Mouse (Mus musculus) neural tube, embryonic 13.5 days (tissue): ENCODE results near the gene Srp14. TPM values are rescaled to one million over a fixed set of nuclear protein-coding genes. Genes with fewer than 3 reads are reported as not detected.

ENCODE experiments used
- ATAC-seq: fragments of 200-750 bp; cut with Nextera tagmentation; 2 replicates; pipeline ENCODE4 v1.8.0; 2017; ENCODE audit warnings: low read depth, mild to moderate bottlenecking, moderate TSS enrichment, moderate library complexity
- H3K27ac ChIP-seq: fragments of 300-500 bp; sonication (generic); replicated peaks from 2 replicates; pipeline ENCODE4 v1.5.1; 2015; ENCODE audit warnings: moderate library complexity, mild to moderate bottlenecking, inconsistent platforms
- H3K27me3 ChIP-seq: fragments of 300-500 bp; sonication (generic); 2 replicates; pipeline ENCODE4 v1.6.1; 2015; ENCODE audit warnings: mild to moderate bottlenecking, inconsistent platforms
- H3K36me3 ChIP-seq: fragments of 300-500 bp; sonication (generic); 2 replicates; pipeline ENCODE4 v1.6.1; 2015; ENCODE audit warnings: mild to moderate bottlenecking, inconsistent platforms
- H3K4me1 ChIP-seq: fragments of 300-500 bp; sonication (generic); replicated peaks from 2 replicates; pipeline ENCODE4 v1.6.1; 2015; ENCODE audit warnings: inconsistent platforms
- H3K4me2 ChIP-seq: fragments of 300-500 bp; sonication (generic); 2 replicates; pipeline ENCODE4 v1.6.1; 2015; ENCODE audit warnings: inconsistent platforms, mild to moderate bottlenecking, moderate library complexity
- H3K4me3 ChIP-seq: fragments of 300-500 bp; sonication (generic); 2 replicates; pipeline ENCODE4 v1.5.1; 2015; ENCODE audit warnings: mild to moderate bottlenecking, inconsistent platforms
- H3K9ac ChIP-seq: fragments of 300-500 bp; sonication (generic); 2 replicates; pipeline ENCODE4 v1.6.1; 2015; ENCODE audit warnings: moderate library complexity, mild to moderate bottlenecking, inconsistent platforms
- H3K9me3 ChIP-seq: fragments of 300-500 bp; sonication (generic); 2 replicates; pipeline ENCODE4 v1.6.1; 2016; ENCODE audit warnings: inconsistent platforms
- WGBS: fragments of 180-500 bp; shearing (Covaris S2); methylation state at CpG from one replicate; pipeline ENCODE4 v1.1.7; 2015; 5-methylcytosine and 5-hydroxymethylcytosine counted together
- polyA plus RNA-seq: library from polyadenylated mRNA; unstranded; fragments of >200 nt; fragmentation: Nextera tagmentation; extraction: Ambion mirVana; gene quantifications from 2 replicates; pipeline ENCODE4 v1.2.1, GENCODE M21; 2015

The Srp14 gene
- polyA plus RNA-seq, 1 experiment from 2014 or later: 393 TPM

DNA sequence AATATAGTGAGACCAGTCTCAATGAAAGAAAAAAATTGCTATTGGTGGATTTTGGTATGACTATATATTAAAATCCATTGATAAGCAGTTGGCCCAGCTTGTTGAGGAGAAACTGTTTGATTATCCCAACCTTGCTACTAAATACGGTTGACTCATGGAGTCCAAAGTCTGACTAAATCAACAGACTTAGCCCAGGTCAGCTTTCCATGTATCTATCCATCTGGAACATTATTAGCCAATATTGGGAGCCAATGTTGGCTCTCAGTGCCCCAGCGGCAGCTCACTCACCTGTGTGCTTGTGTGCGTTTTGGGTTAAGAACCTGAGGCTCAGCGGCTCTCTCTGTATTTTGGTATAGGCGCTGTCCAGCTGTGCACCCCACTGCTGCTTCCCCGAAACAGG lies 28.5 kb downstream of the Srp14 start:
- Histone ChIP-seq H3K36me3 (0 out of 2 replicates have a peak, but pooled peaks cover 9% of the 10 kb centered on the region), H3K4me2 (no peak overlapping the region), H3K27me3 (no peaks in the 10 kb centered on the region), H3K4me1 (peaks cover 10% of the 10 kb centered on the region; the same call in 1 of the 2 replicates), H3K27ac (no peak overlapping the region), H3K9ac (no peak overlapping the region), H3K4me3 (no peak overlapping the region), H3K9me3 (no peaks in the 10 kb centered on the region)
- 94% methylated on average over 6 of the region's 6 CpGs for WGBS
- no peak for ATAC-seq

- Histone ChIP-seq H3K4me1 (peaks cover 18% of the 10 kb centered on the region; the same call in 1 of the 2 replicates), H3K27ac (no peak overlapping the region), H3K4me3 (no peak overlapping the region), H3K27me3 (no peaks in the 10 kb centered on the region), H3K9ac (no peak overlapping the region), H3K9me3 (no peaks in the 10 kb centered on the region), H3K4me2 (no peak overlapping the region), H3K36me3 (peaks cover 15% of the 10 kb centered on the region)
- no peak for ATAC-seq
- WGBS: 85% methylated on average over 12 of the region's 12 CpGs
These were observed 31.3 kb downstream of the Srp14 start for GRCm38 (mm10) chr2:118448181-118448580.

- 50% methylated on average over 13 of the region's 13 CpGs for WGBS
- Histone ChIP-seq H3K4me3 (no peak overlapping the region), H3K4me2 (no peak overlapping the region), H3K4me1 (peaks cover 18% of the 10 kb centered on the region; the same call in 1 of the 2 replicates), H3K27me3 (no peaks in the 10 kb centered on the region), H3K9ac (no peak overlapping the region), H3K27ac (peak overlapping the region; percentile 35; the same call in 1 of the 2 replicates), H3K36me3 (peaks cover 27% of the 10 kb centered on the region), H3K9me3 (no peaks in the 10 kb centered on the region)
- ATAC-seq: peak; percentile 82
These were observed 33.5 kb downstream of the Srp14 start for GRCm38 (mm10) chr2:118445696-118446674.

DNA sequence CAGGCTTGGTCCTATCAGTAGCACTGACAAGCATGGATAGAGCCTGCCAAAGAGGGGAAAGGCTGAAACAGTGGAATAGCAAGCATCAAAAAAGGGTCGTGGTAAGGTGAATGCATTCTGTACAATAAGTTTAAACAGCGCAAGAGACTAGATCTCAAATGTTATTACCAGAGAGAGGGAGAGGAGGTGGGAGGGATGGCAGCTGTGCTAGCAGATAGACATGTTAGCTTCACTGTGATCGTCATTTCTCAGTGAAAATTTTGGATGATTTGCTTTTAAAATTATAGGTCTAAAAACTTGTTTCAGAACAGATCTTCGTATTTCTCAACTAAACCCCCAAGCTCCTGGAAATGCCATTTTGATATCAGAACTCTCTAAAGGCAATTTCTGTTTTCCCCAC lies 36.8 kb downstream of the Srp14 start:
- Histone ChIP-seq H3K4me1 (peaks cover 18% of the 10 kb centered on the region; the same call in 1 of the 2 replicates), H3K9me3 (no peaks in the 10 kb centered on the region), H3K36me3 (peaks cover 30% of the 10 kb centered on the region), H3K4me2 (no peak overlapping the region), H3K27ac (no peak overlapping the region), H3K27me3 (no peaks in the 10 kb centered on the region), H3K4me3 (no peak overlapping the region), H3K9ac (no peak overlapping the region)
- WGBS: 93% methylated on average over 4 of the region's 4 CpGs
- no peak for ATAC-seq

- Histone ChIP-seq H3K36me3 (peaks cover 33% of the 10 kb centered on the region), H3K9me3 (no peaks in the 10 kb centered on the region)
- 81% methylated on average over 5 of the region's 5 CpGs for WGBS
These were observed 37.3 kb downstream of the Srp14 start for GRCm38 (mm10) chr2:118442172-118442571.

GRCm38 (mm10) chr2:118431589-118431988 lies 47.9 kb downstream of the Srp14 start:
- no peak overlapping the region for H3K27ac ChIP-seq
- no peaks in the 10 kb centered on the region for H3K9me3 ChIP-seq
- H3K27me3 ChIP-seq: no peaks in the 10 kb centered on the region
- no peak overlapping the region for H3K4me3 ChIP-seq
- H3K36me3 ChIP-seq: peaks cover 69% of the 10 kb centered on the region
- WGBS: 67% methylated on average over 5 of the region's 5 CpGs
- H3K4me1 ChIP-seq: no peaks in the 10 kb centered on the region
- ATAC-seq: no peak
- no peak overlapping the region for H3K9ac ChIP-seq
- H3K4me2 ChIP-seq: no peak overlapping the region

More at GRCm38 (mm10) chr2:118442172-118442571, 37.3 kb downstream of the Srp14 start:
- H3K4me3 ChIP-seq: no peak overlapping the region
- H3K27ac ChIP-seq: no peak overlapping the region
- no peak overlapping the region for H3K9ac ChIP-seq
- H3K27me3 ChIP-seq: no peaks in the 10 kb centered on the region
- H3K4me1 ChIP-seq: peaks cover 18% of the 10 kb centered on the region; the same call in 1 of the 2 replicates
- no peak overlapping the region for H3K4me2 ChIP-seq
- no peak for ATAC-seq

DNA sequence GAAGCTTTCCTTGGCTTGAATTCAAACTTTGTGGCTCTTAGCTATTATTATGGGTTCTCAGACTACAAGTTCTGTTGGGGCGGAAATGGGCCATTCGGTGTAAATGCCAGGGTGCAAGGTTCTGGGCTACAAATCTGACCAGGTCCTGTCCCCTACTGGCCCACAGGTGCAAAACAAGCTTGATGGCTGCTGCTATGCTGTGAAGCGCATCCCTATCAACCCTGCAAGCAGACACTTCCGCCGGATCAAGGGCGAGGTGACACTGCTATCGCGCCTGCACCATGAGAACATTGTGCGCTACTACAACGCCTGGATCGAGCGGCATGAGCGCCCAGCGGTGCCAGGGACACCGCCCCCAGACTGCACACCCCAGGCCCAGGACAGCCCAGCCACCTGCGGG lies 48.9 kb downstream of the Srp14 start:
- no peak for ATAC-seq
- Histone ChIP-seq H3K27me3 (no peaks in the 10 kb centered on the region), H3K4me2 (no peak overlapping the region), H3K4me1 (no peaks in the 10 kb centered on the region), H3K9me3 (no peaks in the 10 kb centered on the region), H3K4me3 (no peak overlapping the region), H3K36me3 (peaks cover 59% of the 10 kb centered on the region), H3K9ac (no peak overlapping the region), H3K27ac (no peak overlapping the region)
- 82% methylated on average over 16 of the region's 16 CpGs for WGBS

- H3K27ac ChIP-seq: no peak overlapping the region
- no peak for ATAC-seq
- H3K27me3 ChIP-seq: no peaks in the 10 kb centered on the region
- no peak overlapping the region for H3K4me2 ChIP-seq
- no peaks in the 10 kb centered on the region for H3K9me3 ChIP-seq
- no peak overlapping the region for H3K9ac ChIP-seq
- WGBS: 86% methylated on average over 9 of the region's 9 CpGs
- no peak overlapping the region for H3K4me3 ChIP-seq
- H3K4me1 ChIP-seq: no peaks in the 10 kb centered on the region
- H3K36me3 ChIP-seq: peaks cover 53% of the 10 kb centered on the region
These were observed 50.2 kb downstream of the Srp14 start for GRCm38 (mm10) chr2:118429297-118429696.

- Histone ChIP-seq H3K9me3 (no peaks in the 10 kb centered on the region), H3K27ac (no peak overlapping the region), H3K4me1 (no peaks in the 10 kb centered on the region), H3K4me3 (no peak overlapping the region), H3K4me2 (no peak overlapping the region), H3K36me3 (peaks cover 46% of the 10 kb centered on the region), H3K27me3 (no peaks in the 10 kb centered on the region), H3K9ac (no peak overlapping the region)
- ATAC-seq: no peak
- 87% methylated on average over 6 of the region's 6 CpGs for WGBS
These were observed 51.2 kb downstream of the Srp14 start for GRCm38 (mm10) chr2:118428296-118428695.

Other genes with a start within 250 kb of the Srp14 start
- gene Fsip1, start 222.7 kb downstream of the Srp14 start, polyA plus RNA-seq: 2.0 and 2.7 TPM in 2 replicates
- gene Gpr176, start 106.3 kb downstream of the Srp14 start, polyA plus RNA-seq: 3.6 and 4.6 TPM in 2 replicates
- gene Eif2ak4, start 91.1 kb downstream of the Srp14 start, polyA plus RNA-seq: 7.7 and 8.0 TPM in 2 replicates
- 3.3 and 4.6 TPM in 2 replicates for gene Bmf, start 70.0 kb upstream of the Srp14 start, polyA plus RNA-seq
- 14.9 and 16.7 TPM in 2 replicates for gene Bub1b, start 118.5 kb upstream of the Srp14 start, polyA plus RNA-seq
- 12.1 and 15.8 TPM in 2 replicates for gene Pak6, start 183.6 kb upstream of the Srp14 start, polyA plus RNA-seq
- gene Ankrd63, start 224.3 kb upstream of the Srp14 start, polyA plus RNA-seq: not detected in 2 replicates
- gene Plcb2, start 248.7 kb upstream of the Srp14 start, polyA plus RNA-seq: 0.46 and 0.61 TPM in 2 replicates